Mouse (Mus musculus) CH12F3 (cell line): ENCODE data around the gene Sfxn3.
"Not testable (repeated sequence)": the region's sequence is repeated elsewhere in the genome, so short reads cannot be mapped to it uniquely, and the experiment has no call there.

Experiments used
- in situ Hi-C: fragments of 300-500 bp; cut with MboI; formaldehyde crosslinking; loops from 2 replicates; pipeline ENCODE4 v1.14.3; 2020; ENCODE audit warnings: low sequenced_read_pairs

The Sfxn3 gene

GRCm38 (mm10) chr19:45017909-45018308 lies 29.4 kb upstream of the Sfxn3 start:
- in situ Hi-C loops = no loop called here

GRCm38 (mm10) chr19:45018351-45018831 lies 28.9 kb upstream of the Sfxn3 start:
- in situ Hi-C loops = no loop called here

- in situ Hi-C loops = no loop called here
Measured at GRCm38 (mm10) chr19:45020348-45020747, 27.0 kb upstream of the Sfxn3 start.

- in situ Hi-C loops = no loop called here
Measured at GRCm38 (mm10) chr19:45021362-45021761, 25.9 kb upstream of the Sfxn3 start.

- in situ Hi-C loops = no loop called here
Measured at GRCm38 (mm10) chr19:45023993-45024392, 23.3 kb upstream of the Sfxn3 start.

- in situ Hi-C loops = no loop called here
Measured at GRCm38 (mm10) chr19:45024775-45025174, 22.5 kb upstream of the Sfxn3 start.

GRCm38 (mm10) chr19:45025937-45026568 lies 21.2 kb upstream of the Sfxn3 start:
- in situ Hi-C loops = no loop called here

- in situ Hi-C loops = no loop called here
Measured at GRCm38 (mm10) chr19:45026958-45027670, 20.2 kb upstream of the Sfxn3 start.

GRCm38 (mm10) chr19:45027848-45028247 lies 19.5 kb upstream of the Sfxn3 start:
- in situ Hi-C loops = no loop called here

- in situ Hi-C loops = no loop called here
Measured at GRCm38 (mm10) chr19:45028746-45029145, 18.6 kb upstream of the Sfxn3 start.

GRCm38 (mm10) chr19:45029571-45029970 lies 17.7 kb upstream of the Sfxn3 start:
- in situ Hi-C loops = no loop called here

GRCm38 (mm10) chr19:45030111-45030510 lies 17.2 kb upstream of the Sfxn3 start:
- in situ Hi-C loops = no loop called here

GRCm38 (mm10) chr19:45030746-45031693 lies 16.3 kb upstream of the Sfxn3 start:
- in situ Hi-C loops = no loop called here

- in situ Hi-C loops = no loop called here
Measured at GRCm38 (mm10) chr19:45031780-45032179, 15.5 kb upstream of the Sfxn3 start.

- in situ Hi-C loops = no loop called here
Measured at GRCm38 (mm10) chr19:45032570-45033332, 14.6 kb upstream of the Sfxn3 start.

GRCm38 (mm10) chr19:45036867-45037266 lies 10.4 kb upstream of the Sfxn3 start:
- in situ Hi-C loops = no loop called here

GRCm38 (mm10) chr19:45038198-45038597 lies 9.1 kb upstream of the Sfxn3 start:
- in situ Hi-C loops = not testable (repeated sequence)

GRCm38 (mm10) chr19:45040214-45040613 lies 7.1 kb upstream of the Sfxn3 start:
- in situ Hi-C loops = no loop called here

GRCm38 (mm10) chr19:45044389-45044927 lies 2.8 kb upstream of the Sfxn3 start:
- in situ Hi-C loops = no loop called here

- in situ Hi-C loops = no loop called here
Measured at GRCm38 (mm10) chr19:45045236-45045635, 2.1 kb upstream of the Sfxn3 start.
